Mouse (Mus musculus) embryonic stem cell, embryonic (primary cell): ENCODE measurements around the gene Masp1.

Source experiments
- CTCF ChIA-PET, 4 experiments: fragments of 300-600 bp in 2 of 4; fragments of 350-600 bp in 2 of 4; sonication (Branson Sonifier 250); formaldehyde crosslinking; loops; one replicate each; lab custom pipeline; 2022; ENCODE audit warnings: inconsistent platforms in 2 of 4; lab: Charles Lee
- POLR2A ChIA-PET, 4 experiments: fragments of 300-600 bp in 2 of 4; fragments of 350-600 bp in 2 of 4; sonication (Branson Sonifier 250); formaldehyde crosslinking; loops; one replicate each; lab custom pipeline; 2022; ENCODE audit warnings: antibody characterized with exemption in 4 of 4, inconsistent platforms in 1 of 4; lab: Charles Lee

Gene Masp1

DNA sequence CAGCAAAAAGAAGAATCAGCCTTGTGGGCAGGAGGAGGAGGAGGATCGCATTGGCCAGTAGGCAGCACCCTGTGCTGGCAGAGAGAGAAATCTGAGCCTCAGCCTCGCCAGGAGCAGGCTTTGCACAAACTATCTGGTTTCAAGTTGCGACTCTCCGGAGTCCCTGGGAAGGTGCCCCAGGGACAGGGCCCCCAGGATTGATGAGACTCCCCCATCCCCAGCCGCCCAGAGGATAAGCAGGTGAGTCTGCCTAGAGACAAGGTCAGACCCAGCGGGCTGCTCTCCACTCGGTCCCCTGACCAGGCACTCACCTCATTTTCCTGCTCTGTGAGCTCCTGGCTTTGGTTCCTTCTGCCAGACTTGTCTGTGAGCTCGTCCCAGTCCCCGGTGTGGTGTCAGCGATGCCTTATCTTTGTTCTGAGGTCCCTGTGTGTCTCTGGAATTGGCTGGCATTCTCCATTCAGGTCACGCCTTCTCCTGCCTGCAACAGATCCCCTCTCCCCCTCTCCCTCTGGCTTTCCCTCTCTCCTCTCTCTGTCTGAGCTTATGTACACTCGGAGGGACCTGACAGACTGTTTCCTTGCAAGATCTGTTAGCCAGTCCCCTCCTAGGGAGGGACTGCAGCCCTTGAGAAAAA, at the start of gene Masp1, which contains the start of gene Rtp4:
Masp1 (minus strand) TSS at position 581 of the 637 bp plus-strand sequence.
Rtp4 (plus strand) TSS at position 57 of the 637 bp plus-strand sequence.
- ChIA-PET POLR2A (interaction anchor here in 1 of 4 experiments (0.7 kb wide), 1 partner anchor 39 kb away, joined by 3 read pairs; no protein-coding TSS in a partner anchor), CTCF (interaction anchor here in 2 of 4 experiments (0.5 to 0.7 kb wide), 2 partner anchors 28 to 30 kb away, joined by 3 read pairs; no protein-coding TSS in a partner anchor)

DNA sequence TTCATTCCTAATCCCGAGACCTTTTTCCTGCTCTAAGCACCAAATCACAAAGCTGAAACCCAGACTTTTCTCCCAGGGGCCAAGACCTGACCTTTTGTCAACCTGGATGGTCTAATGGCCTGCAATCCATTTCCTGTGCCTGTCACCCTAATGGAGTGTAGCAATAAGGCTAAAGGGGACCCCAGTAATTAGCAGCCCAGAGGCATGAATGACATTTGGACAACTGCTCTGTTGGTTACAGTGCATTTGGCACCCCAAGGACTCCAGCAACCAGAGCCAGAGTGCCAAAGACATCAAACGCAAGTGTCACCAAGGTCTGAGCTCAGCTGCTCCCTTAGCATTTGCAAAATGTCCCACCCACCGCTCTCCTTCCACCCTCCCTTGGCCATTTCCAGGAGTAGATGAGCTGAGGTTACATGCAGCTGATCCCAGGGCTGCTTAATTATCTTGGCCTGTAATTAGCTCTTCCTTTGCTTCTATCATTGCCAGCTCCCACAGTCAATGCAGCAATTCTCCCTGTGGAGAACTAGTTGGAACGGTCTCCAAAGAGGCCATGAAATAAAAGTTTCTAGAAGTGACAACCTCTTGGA, 47.8 kb upstream of the Masp1 start:
- POLR2A ChIA-PET, result no interaction called here
- CTCF ChIA-PET, result no interaction called here

DNA sequence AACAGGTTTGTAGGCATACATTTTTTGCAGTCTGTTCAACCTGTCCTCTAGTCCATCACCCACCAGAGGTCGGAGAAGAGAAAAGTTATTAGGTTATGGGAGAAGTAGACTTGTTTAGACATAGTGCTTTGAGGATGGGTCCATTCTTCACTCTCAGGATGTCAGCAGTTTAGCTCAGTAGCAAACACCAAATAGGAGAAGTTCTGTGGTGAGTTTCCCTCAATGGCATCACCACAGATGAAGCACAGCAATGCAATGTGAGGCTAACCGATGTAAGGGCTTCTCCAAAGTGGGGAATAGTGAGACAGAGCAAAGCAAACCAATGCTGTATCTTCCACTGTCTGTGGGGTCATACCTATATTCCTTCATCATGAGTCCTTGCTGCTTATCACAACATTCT, 37.1 kb upstream of the Masp1 start:
- ChIA-PET CTCF (interaction anchor here in 1 of 4 experiments (0.6 kb wide), 1 partner anchor 329 kb away, joined by 5 read pairs; no protein-coding TSS in a partner anchor), POLR2A (no interaction called here)

DNA sequence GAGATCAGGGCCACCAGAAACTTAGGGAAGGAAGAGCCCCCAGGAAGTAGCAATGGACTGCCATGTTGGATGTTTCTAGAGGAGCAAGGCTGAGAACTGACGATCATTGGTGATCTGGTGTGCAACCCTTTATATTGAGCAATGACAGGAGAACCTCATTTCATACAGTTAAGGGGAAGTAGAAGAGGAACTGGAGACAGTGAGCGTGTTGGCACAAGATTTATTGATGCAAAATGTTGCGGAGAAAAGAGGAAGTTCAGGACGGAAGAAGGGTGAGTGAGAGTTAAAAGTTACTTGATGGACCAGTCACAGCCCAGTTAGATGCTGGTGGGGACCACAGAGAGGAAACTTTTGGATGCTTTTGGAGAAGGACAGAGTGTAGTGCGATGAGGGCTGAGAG, 36.6 kb upstream of the Masp1 start:
- CTCF ChIA-PET, result no interaction called here
- POLR2A ChIA-PET, result no interaction called here

DNA sequence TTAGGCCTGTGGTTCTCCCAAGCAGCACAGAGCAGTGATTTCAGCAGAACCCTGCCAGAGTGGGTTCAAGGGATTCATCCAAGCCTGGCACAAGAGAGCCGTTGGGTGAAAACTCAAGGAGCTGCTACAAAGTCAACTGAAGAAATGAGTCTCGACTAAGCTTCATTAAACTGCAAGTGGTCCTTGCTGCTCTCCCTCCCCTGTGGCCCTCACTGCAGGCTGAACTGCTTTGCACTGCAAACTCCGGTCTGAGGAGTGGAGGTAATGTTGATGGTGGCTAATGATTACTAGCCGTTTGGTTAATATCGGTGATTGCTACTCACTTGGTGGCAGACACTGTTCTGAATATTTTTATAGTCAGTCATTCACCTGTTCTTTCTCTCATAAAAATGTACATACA, 34.1 kb upstream of the Masp1 start:
- CTCF ChIA-PET, result no interaction called here
- POLR2A ChIA-PET, result interaction anchor here in 1 of 4 experiments (0.7 kb wide), 1 partner anchor 344 kb away, joined by 7 read pairs; no protein-coding TSS in a partner anchor

DNA sequence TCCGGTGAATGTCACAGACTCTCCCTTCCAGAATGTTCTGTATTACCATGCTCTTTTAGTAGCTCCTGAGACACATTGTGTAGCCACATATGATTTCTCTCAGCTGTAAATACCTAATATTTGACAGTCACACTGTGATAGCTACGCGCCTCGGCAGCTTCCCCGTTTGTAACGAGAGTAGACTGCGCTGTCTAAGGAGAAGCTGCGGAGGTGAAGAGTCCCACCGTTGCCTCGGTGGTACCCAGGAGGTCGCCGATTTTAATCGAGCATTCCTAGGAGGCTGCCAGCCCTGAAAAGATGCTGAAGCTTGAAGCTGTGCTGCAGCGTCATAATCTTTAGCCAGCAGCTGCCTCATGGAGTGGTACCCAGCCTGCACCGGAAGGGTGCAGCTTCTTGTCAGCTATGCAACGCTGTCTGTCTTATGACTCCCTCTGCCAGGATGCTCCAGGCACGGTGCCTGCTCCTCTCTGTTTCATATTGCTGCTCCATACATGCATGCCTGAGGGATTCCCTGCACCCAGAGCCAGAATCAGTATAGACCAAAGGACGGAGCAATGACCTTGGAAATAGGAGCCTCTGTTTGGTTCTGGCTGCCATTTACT, 30.5 kb upstream of the Masp1 start:
- POLR2A ChIA-PET, result no interaction called here
- CTCF ChIA-PET, result interaction anchor here (0.6 to 7.0 kb wide), 17 partner anchors 9 to 851 kb away, joined by 3 to 79 read pairs (median 7); partner anchors contain the start of gene Masp1 (in 1 of the 4)

DNA sequence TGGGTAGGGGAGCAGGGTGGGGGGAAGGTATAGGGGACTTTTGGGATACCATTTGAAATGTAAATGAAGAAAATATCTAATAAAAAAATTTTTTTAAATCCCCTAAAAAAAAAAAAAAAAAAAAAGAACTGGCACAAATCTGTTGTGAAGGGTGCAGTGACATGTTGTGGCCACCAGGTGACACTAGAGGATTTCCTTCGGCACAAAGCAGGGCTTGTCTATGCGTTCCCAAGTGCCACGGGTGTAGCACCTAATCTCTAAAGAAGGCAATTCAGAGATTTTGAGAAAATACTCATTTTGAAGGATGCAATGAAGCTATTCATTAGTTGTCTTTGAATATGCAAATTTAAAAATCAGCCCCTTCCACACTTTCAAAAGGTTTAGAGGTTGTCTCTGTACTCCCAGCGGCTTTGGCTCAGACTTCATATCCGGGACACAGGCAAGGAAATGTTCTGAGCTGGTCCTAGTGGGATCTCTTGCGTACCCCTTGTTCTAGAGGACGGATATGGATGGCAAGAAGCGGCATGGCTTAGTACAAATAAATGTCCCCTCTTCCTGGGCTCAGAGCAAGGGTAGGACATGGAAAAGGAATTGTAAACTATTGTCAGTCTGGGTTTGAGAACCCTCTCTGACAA, 29.8 kb upstream of the Masp1 start:
- POLR2A ChIA-PET, result no interaction called here

DNA sequence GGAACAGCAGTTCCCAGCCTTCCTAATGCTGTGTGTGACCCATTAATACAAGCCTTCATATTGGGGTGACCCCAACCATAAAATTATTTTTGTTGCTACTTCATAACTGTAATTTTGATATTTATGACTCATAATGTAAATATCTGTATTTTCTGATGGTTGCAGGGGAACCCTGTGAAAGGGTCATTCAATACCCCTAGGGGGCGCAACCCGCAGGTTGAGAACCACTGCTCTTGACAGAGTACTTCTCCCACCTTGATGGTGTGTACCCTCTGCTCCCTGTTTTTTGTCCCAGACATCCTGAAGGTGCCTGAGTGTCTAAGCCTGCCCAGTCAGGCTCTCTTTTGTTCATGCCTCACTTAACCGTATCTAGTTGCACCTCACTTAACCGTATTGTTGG, 27.2 kb upstream of the Masp1 start:
- POLR2A ChIA-PET, result no interaction called here
- CTCF ChIA-PET, result interaction anchor here in 2 of 4 experiments (0.6 to 7.0 kb wide), 3 partner anchors 28 to 406 kb away, joined by 3 to 79 read pairs (median 3); partner anchors contain the start of gene Rtp4 (in 1 of the 2)

More for the DNA sequence above, 29.8 kb upstream of the Masp1 start:
- CTCF ChIA-PET, result interaction anchor here (0.6 to 7.0 kb wide), 16 partner anchors 8 to 417 kb away, joined by 3 to 79 read pairs (median 8); partner anchors contain the start of gene Masp1 (in 1 of the 4)

DNA sequence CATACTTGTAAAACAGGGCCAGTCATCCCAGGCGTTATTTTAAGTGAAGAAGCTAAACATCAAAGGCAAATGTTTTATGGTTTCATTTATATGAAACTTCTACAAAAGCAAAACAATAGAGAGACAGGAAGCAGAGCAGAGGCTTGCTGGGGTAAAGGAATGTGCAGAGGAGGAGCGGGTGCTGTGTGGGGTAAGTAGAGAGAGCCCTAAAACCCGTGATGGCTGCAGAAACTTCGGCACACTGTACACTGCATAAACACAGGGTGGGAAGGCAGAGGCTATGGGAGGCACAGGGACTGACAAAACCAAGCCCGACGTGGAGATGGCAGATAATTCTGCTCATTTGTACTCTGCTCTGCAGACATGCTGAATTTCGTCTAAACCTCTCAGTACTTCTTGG, 23.7 kb upstream of the Masp1 start:
- ChIA-PET CTCF (no interaction called here), POLR2A (interaction anchor here in 1 of 4 experiments (0.6 kb wide), 1 partner anchor 88 kb away, joined by 5 read pairs; no protein-coding TSS in a partner anchor)

DNA sequence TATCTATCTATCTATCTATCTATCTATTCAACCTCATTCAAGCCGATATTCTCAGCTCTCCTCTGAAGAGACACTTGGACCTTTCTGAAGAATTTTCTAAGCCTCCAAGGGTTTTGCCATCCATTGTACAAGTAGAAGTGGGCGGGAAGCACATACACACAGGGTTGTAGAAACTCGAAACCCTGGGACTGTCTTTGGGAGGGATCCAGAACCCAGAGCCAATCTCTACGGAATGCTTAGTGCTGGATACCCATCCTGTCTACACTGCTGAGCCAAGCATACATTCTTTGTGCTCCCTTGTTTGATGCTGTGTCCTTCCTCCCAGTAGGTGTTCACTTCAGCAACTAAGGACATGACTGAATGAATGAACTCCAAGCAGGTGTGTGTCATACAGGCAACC, 22.3 kb upstream of the Masp1 start:
- POLR2A ChIA-PET, result no interaction called here
- CTCF ChIA-PET, result no interaction called here

DNA sequence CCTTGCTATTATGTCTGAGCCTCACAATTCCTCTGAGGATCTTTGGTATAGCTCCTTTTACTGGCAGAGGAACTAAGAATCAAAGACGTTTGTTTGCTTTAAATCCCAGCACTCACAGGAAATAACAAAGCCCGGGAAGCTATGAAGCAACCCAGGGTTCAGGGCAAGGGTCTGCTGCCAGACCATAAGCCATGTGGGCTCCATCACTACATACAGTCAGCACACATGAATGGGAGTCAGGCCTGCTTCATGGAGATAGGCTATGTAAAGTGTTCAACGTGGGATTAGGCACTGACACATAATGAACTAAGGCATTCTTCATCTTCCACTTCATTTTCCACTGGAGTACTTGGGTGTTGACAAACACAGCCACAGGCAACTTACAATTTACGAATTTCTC, 20.4 kb upstream of the Masp1 start:
- CTCF ChIA-PET, result interaction anchor here in 1 of 4 experiments (1.1 to 1.5 kb wide), 2 partner anchors 88 to 358 kb away, joined by 3 read pairs; no protein-coding TSS in a partner anchor

DNA sequence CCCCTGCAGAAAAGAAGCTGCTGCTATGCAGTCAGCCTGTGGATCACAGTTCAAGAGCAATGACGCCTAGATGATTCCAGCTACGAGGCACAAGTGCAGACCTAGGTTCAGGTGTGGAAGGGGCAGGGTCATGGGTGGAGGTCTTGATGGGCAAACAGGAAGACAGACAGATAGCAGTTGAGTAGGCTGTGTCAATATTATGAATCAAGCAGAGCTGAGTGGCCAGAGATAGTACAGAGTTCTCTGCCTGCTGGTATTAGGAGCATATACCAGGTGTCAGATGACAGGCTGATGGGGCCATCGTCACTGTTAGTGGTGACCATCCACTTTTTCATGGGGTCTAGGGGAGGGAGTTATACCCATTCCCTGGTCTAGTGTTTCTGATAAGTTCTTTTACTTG, 13.1 kb upstream of the Masp1 start:
- POLR2A ChIA-PET, result interaction anchor here in 1 of 4 experiments (0.6 kb wide), 1 partner anchor 184 kb away, joined by 3 read pairs; no protein-coding TSS in a partner anchor
- CTCF ChIA-PET, result no interaction called here

More for the DNA sequence above, 20.4 kb upstream of the Masp1 start:
- POLR2A ChIA-PET, result interaction anchor here in 1 of 4 experiments (1.2 kb wide), 1 partner anchor 16 kb away, joined by 3 read pairs; no protein-coding TSS in a partner anchor

DNA sequence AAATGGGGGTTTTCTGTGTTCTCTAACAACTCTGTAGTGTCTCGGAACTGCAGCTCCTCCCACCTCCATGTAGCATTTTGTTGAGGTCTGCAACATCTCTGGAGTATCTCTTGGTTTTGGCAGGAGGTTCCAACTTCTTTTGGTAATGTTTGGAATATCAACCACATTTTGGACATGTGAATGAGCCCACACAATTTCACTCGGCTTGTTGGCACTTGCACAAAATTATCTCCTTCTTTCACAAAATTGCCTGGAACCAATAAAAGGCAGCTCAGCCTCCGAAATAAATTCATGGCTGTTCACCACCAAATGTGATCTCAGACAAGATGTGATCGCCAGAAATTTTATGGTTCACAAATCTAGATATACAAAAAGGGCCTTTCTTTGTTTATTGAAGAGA, 8.6 kb upstream of the Masp1 start:
- ChIA-PET CTCF (no interaction called here), POLR2A (no interaction called here)

DNA sequence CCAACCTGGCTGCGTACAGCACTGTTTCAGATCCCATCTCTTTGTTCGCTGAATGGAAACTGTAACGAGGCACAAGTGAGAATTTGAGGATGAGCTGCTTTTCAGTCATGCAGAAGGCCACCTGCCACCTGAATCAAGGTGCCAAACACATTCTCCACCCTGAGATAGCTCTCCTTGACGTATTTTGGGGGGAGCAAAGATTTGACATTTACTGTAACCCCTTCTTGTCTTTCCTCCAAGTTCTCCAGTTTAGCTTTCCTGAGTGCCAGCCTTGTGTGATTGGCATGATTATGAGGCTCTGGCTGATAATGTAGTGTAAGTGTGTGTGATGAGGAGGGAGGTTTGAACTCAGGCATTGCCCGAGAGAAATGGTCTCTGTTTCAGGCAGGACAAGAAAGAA, 1.5 kb upstream of the Masp1 start:
- ChIA-PET CTCF (interaction anchor here in 1 of 4 experiments (1.0 kb wide), 1 partner anchor 69 kb away, joined by 3 read pairs; no protein-coding TSS in a partner anchor), POLR2A (interaction anchor here in 1 of 4 experiments (1.2 kb wide), 1 partner anchor 11 kb away, joined by 4 read pairs; no protein-coding TSS in a partner anchor)

DNA sequence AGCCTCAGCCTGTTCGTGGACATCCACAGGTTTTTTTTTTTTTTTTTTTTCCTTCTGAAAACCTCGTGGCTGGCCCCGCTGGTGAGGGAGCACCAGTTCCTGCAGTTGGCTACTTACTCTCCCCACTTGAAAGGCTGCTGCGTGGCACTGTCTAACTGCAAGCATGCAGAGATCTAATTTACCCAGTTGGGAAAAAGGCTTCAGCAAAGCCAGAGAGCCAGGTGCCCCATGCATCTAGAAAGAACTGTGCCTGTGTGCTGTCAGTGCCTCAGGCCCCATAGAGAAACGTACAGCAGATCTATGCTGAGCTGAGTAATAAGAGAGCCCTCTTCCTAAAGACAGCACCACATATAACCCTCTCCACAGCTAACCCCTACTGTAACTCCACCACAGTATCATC, 477 bp upstream of the Masp1 start:
- CTCF ChIA-PET, result no interaction called here
- POLR2A ChIA-PET, result interaction anchor here in 1 of 4 experiments (0.5 kb wide), 1 partner anchor 1379 kb away, joined by 11 read pairs; no protein-coding TSS in a partner anchor

DNA sequence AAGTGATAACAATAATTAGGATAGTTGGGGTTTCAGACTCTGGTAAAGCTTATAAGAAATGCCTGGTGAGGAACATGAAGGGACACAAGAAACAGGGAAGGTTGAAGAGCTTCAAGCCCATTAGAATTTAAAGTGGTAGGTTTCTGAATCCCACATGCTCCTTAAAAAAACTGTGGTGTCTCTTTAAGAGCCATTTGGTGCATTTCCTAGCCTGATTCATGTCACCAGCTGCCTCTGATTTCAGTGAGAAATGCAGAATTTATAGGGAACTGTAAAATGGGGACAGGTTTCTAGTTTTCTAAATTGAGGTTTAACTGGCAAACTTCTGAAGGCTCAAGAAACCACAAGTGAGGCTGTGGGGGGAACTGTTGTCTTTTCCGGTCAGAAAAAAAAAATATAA, 844 bp downstream of the Masp1 start:
- POLR2A ChIA-PET, result interaction anchor here in 1 of 4 experiments (0.7 kb wide), 1 partner anchor 38 kb away, joined by 3 read pairs; no protein-coding TSS in a partner anchor
- CTCF ChIA-PET, result interaction anchor here in 1 of 4 experiments (0.5 kb wide), 1 partner anchor 28 kb away, joined by 3 read pairs; no protein-coding TSS in a partner anchor

DNA sequence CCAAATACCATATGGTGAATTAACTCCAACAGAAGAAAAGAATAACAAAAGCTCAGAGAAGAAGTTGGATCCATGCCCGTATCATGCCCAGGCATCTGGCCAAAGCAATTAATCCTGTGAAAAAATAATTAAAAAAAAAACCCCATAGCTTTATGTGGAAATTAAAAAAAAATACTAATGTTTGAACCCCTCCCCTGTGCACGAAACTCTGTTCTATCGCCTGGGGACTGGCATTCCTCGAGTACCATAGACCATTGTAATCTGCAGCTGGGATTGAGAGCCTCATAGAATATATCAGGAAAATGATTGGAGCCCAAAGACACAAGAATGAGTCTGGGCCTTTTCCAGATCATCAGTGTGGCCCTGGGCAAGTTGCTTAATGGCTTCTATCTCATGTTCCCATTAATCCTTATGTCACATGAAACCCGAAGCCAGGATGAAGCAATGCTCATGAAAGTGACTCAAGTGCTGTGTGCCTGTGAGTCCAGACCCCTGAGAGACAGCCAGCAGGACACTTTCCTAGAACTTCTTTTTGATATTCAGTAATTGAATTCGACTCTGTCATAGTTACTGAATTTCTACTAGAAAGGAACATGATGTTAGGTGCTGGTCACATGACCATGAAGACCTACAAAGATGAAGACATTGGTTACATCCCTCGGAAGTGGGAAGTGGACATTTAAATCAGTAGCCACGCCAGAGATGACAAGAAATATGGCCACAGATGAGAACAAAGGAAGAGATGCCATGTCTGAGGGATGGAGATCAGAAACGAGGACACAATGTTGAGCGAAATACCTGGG, 1.8 kb downstream of the Masp1 start:
- ChIA-PET CTCF (interaction anchor here in 1 of 4 experiments (0.5 kb wide), 1 partner anchor 433 kb away, joined by 3 read pairs; no protein-coding TSS in a partner anchor), POLR2A (interaction anchor here in 1 of 4 experiments (0.7 kb wide), 1 partner anchor 87 kb away, joined by 4 read pairs; no protein-coding TSS in a partner anchor)
